Mouse (Mus musculus): Measurements from ENCODE around the gene Aipl1.

Aipl1 gene

DNA sequence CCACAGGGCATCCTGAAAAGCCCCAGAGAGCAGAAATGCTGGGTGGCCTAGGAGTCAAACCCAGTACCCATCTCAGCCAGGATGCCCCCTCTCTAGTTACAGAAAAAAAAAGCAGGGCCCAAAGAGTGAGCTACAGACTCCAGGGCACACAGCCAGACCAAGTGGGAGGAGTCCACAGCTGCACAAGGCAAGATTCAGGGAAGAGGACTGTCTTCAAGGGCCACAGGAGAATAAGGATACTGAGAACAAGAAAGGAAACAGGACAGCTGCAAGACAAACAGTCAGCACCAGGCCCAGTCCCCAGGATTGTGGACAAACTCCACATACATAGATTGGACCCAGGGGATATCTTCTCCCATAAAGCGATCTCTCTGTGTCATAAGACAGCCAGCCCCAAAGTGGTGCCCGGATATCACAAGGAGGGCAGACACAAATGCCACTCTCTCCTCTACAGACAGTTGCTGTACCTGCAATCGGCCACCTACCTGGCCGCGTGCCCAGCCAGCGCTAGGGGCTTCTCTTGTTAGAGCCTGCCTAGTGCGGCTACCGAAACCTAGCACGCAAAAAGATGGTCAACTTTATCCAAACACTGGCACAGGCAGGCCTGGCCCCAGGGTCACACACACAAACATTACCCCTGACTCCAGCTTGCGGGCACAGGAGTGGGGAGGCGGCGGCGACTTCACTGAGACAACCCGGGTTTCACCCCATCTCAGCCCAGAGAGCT, 13.0 kb upstream of the Aipl1 start:
- DNase-seq (ENCODE audit: low spot score) = no peak

DNA sequence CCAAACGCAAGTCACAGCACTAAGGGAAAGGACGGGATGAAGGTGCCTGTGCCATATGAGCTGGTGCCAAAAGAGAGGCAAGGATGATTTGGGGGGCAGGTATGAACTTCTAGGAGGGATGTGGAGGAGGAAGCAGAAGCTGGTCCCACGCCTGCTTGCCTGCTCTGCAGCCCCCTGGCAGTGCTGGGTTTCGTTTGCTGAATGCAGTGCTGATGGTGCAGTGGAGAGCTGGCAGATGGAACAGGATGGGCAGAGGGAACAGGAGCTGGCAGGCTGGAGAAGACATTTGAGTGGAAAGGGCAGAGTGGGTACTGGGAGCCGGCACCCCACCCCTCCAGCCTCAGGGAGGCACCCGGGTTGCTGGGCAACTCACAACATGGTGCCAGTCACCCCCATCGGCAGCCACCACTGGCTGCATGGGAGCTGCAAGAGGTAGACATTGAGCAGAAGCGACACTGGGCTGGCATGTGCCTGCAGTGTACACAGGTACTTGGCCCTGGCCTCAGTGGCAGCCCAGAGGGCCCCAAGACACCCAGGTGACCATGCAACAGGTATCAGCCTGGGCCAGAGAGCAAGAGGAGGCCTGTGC, 12.0 kb upstream of the Aipl1 start:
- DNase-seq (ENCODE audit: low spot score) = no peak

GRCm38 (mm10) chr11:72048730-72049129, 11.4 kb upstream of the Aipl1 start:
- no peak for DNase-seq (ENCODE audit: low spot score)

GRCm38 (mm10) chr11:72044231-72044630, 6.9 kb upstream of the Aipl1 start:
- DNase-seq (ENCODE audit: low spot score) = no peak

DNA sequence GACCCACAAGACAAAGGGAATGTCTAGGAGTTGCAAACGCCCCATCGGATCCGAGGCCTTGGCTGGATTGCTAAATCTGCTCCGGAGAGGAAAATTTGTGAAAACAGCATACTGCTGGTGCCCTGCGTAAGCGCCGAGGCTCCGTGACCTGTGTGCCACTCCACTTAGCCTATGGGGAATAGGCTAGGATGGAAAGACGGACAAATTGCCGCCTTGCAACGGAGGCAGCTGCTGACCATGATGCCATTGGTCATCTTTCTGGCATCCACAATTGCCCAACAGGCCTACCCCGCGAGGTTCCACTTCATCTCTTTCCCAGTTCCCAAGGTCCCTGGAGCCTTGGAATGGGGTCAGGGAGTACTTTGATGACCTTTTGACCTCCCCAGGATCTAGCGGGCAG, 5.3 kb upstream of the Aipl1 start:
- no peak for DNase-seq (ENCODE audit: low spot score)

DNA sequence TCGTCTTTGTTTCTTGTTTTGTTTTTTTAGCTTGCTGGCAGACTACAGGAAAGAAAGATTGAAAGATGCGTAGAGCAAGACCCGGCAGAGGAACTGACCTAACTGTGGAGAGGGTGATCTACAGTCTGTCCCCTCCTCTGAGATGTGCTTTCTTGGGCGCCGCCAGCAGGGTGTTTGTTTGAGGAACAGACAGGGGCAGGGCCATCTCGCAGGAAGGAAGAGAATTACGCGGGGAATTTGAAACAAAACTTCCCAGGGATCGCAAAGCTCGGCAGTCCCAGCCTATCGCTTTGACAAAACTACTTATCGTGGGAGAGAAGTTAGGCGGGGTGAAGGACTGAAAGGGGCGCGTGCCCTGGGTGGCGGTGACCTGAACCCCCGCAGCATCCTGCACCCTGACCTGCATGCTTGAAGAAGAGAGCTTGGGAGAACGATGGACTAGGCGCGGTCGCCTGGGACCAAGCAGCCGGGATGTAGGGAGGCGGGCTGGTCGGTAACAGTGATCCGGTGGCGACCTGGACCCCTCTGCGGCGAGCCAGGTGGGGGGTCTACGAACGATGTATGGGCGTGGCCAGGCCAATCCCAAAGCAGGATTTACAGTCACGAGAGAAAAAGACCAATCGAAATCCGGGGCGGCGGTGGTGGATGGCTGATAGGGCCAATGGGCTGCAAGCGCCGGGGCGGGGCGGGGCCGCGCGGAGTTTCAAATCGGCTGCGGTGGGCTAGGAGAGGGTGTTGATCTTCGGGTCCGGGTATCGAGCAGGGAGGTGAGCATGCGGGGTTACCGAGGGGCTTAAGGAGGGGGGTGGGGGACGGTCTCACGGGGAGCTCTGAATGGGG, 4.7 kb upstream of the Aipl1 start, which contains the start of gene Pimreg:
Gene Pimreg (plus strand): TSS at position 265 of the 840 bp plus-strand sequence.
- peak; percentile 53 for DNase-seq (ENCODE audit: low spot score)

GRCm38 (mm10) chr11:72041290-72041767, 4.0 kb upstream of the Aipl1 start:
- DNase-seq (ENCODE audit: low spot score) = no peak

DNA sequence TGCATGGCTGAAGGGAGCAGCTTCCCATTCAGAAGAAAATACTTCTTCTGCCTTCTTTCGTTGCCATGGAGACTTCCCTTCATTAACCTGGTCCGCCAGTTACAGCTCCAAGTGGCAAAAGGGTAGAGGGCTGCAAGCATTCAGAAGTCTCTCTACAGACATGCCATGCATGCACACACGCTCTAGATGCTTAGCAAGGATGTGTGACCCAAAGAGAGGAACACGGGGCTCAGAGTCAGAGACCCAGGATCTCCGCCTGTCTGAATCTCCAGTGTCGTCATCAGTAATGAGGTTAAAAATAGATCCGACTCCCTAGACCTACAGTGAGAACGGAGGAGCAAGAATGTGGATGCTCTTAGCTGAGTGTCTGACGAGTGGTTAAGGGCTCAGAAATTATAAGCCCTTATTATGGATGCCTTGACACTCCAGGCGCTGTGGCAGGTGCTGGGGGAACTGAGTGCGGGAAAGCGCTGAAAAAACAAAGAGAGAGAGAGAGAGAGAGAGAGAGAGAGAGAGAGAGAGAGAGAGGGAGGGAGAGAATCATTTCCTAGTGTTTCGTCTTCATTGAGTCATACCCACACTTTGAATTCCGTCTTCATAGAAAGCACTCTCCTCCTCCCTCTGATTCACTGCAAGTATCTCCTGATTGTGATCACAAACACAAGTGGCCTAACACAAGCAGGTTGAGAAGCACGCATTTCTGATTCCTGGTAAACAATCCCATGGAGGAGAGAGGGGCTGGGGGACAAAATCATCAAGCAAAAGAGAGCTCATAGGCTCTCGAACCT, 2.5 kb upstream of the Aipl1 start:
- no peak for DNase-seq (ENCODE audit: low spot score)

DNA sequence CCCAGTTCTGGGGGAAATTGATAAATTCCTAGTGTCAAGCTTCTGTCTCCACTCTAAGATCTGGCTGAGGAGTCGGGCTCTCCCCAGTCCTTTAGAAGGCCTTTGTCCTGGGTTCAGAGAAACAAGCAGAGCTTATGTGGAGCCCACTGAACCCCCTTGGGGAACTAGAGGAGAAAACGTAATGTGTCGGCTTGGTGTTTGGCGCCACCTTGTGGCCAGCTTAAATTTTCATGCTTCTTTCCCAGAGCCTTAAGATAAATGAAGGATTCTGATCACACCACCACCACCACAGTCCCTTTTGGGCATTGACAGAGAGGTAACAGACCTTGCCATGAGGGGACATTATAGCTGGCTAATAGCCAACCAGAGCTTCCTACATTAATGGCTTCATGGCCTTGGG, 687 bp upstream of the Aipl1 start:
- no peak for DNase-seq (ENCODE audit: low spot score)

GRCm38 (mm10) chr11:72032589-72032988, 4.7 kb downstream of the Aipl1 start:
- no peak for DNase-seq (ENCODE audit: low spot score)

- no peak for DNase-seq (ENCODE audit: low spot score)
Observed at GRCm38 (mm10) chr11:72032091-72032490, 5.2 kb downstream of the Aipl1 start.

GRCm38 (mm10) chr11:72031353-72031752, 6.0 kb downstream of the Aipl1 start:
- DNase-seq (ENCODE audit: low spot score) = no peak

- DNase-seq (ENCODE audit: low spot score) = no peak
Observed at GRCm38 (mm10) chr11:72029143-72029542, 8.2 kb downstream of the Aipl1 start.

DNA sequence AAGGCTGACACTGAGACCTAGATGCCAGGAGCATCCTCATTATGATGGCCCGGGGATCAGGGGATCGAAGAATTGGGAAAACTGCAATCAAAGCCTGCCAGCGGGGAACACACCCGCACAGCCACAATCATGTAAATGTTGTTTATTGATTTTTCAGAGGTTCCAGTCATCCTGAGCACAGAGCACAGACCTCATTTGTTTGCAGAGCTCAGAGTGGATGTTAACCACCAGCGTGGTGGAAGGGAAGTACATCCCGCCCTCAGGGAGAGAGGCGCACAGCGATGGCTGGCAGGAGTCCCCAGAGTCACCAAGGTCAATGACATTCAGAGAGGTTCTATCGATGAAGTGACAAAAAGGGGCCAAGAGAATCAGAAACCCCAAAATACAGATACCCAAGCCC, 9.5 kb downstream of the Aipl1 start:
- no peak for DNase-seq (ENCODE audit: low spot score)

- no peak for DNase-seq (ENCODE audit: low spot score)
Observed at GRCm38 (mm10) chr11:72026516-72026915, 10.8 kb downstream of the Aipl1 start.

DNA sequence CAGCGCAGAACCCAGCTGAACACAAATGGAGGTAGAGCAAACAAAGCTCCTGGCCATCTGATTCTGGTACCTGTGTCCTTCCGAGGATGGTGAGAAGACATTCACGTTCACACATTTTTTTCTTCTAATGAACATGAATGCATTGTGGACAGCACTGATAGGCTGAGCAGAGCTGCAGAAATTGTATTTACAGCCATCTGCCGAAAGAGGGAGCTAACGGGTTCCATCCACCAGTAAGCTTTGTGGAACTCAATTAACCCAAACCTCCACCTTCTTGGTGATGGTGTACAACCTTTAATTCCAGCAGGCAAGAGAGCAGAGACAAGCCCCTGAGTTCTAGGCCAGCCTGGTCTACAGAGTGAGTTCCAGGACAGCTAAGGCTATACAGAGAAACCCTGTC, 11.5 kb downstream of the Aipl1 start:
- DNase-seq (ENCODE audit: low spot score) = no peak

DNA sequence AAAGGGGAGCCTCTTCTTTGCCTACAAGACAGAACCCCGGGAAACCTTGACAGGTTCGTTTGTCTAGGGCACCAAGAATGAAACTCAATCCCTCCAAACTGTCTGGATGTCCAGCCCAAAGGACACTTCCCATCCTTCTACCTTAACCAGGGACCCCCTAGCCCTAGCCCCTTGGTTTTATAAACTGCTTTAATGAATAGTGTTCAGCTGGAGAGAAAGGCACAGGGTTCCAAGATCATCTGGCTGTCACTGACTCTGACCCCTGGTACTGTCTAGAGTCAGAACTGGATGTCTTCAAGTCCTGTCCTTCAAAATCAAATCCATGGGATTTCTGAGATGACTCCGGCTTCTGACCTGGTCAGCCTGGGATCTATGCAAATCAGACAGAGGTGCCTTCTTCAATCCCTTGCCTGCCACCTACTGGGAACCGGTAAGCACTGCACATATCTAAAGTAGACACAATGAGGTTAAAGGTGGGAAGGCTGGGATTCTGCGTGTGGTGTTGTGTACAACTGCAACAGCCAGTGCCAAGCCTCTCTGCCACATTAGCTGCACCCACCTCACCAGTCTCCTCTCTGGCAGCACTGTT, 13.0 kb downstream of the Aipl1 start:
- DNase-seq (ENCODE audit: low spot score) = peak; percentile 57

- no peak for DNase-seq (ENCODE audit: low spot score)
Observed at GRCm38 (mm10) chr11:72023581-72023980, 13.7 kb downstream of the Aipl1 start.

DNA sequence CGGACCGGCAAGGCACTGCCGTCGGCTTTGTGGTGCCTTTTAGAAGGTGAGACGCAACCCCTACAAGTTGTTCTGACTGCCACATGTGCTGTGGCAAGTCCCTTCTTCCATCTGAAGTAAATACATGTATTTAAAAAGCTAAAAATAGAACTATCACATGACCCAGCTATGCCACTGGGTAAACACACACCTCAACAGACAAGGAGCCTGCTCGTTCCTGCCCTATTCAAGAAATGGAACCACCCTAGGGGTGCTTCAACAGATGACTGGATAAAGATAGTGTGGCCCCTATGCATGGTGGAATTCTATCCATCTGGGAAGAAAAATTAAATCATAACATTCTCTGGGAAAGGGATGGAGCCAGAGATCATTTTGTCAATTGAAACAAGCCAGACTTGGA, 14.5 kb downstream of the Aipl1 start:
- DNase-seq (ENCODE audit: low spot score) = no peak

- DNase-seq (ENCODE audit: low spot score) = no peak
Observed at GRCm38 (mm10) chr11:72021015-72021414, 16.3 kb downstream of the Aipl1 start.

DNA sequence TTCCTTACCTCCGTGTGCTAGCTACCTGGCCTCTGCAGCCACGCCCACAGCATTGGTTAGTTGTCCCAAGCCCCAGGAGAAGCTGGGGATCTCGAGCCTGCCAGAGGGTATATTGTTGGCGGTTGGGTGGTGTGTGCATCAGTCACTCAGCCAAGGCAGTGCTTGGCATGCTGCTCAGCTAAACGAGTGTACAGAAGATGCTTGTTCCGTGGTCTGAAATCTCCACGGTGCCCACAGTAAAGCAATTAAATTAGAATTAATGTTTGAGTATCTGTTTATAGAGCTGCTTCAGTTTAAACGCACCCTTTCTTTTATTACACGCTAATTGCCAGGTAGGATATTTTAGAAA, 20.1 kb downstream of the Aipl1 start:
- DNase-seq (ENCODE audit: low spot score) = no peak
